Mouse (Mus musculus): ENCODE measurements around the gene Btbd35f9. TPM values are rescaled to one million over a fixed set of nuclear protein-coding genes. Genes with fewer than 3 reads are reported as not detected.
"Not testable (repeated sequence)": the region's sequence is repeated elsewhere in the genome, so short reads cannot be mapped to it uniquely, and the experiment has no call there.

Gene Btbd35f9
- not detected for total RNA-seq (2021)

GRCm38 (mm10) chrX:34161399-34161798 lies at the start of gene Btbd35f9:
TSS of gene Btbd35f9 (minus strand) at chrX:34161499.
- not testable (repeated sequence) for DNase-seq (ENCODE audit: extremely low spot score in 1 of 2, low spot score in 1 of 2)

Other genes starting within 250 kb of the Btbd35f9 start
- not detected for gene Btbd35f6, start 205.0 kb downstream of the Btbd35f9 start, total RNA-seq (2021)
- gene Gm21870, start 174.7 kb downstream of the Btbd35f9 start, total RNA-seq (2021) = not detected
- not detected for gene Spin2g, start 77.2 kb upstream of the Btbd35f9 start, total RNA-seq (2021)